Mouse (Mus musculus): ENCODE measurements around the gene Ston1. TPM values are rescaled to one million over a fixed set of nuclear protein-coding genes. Genes with fewer than 3 reads are reported as not detected.

Gene Ston1
- polyA plus RNA-seq, 1 experiment, result 34.6 TPM

- TF ChIP-seq MAX (IDR thresholded peaks at IDR 0.05) (no peak), CEBPB (IDR thresholded peaks at IDR 0.05; ENCODE audit: low read depth) (no peak), FOSL1 (IDR thresholded peaks at IDR 0.05; ENCODE audit: insufficient read depth, low read length, poor library complexity, severe bottlenecking) (no peak), USF1 (IDR thresholded peaks at IDR 0.05; ENCODE audit: low read depth) (no peak), MYOG (IDR thresholded peaks at IDR 0.05; ENCODE audit: control insufficient read depth, extremely low read depth, insufficient read length) (no peak), CTCF (IDR thresholded peaks at IDR 0.05; ENCODE audit: control insufficient read depth, insufficient read depth, insufficient read length) (no peak), MYOD1 (IDR thresholded peaks at IDR 0.05; ENCODE audit: control insufficient read depth, insufficient read length, low read depth) (no peak)
- H3K4me3 ChIP-seq (ENCODE audit: insufficient read depth, poor library complexity, severe bottlenecking), result no peak overlapping the region
- no peaks in the 10 kb centered on the region for H3K27me3 ChIP-seq (ENCODE audit: control insufficient read depth, insufficient read depth, insufficient read length)
- H3K79me2 ChIP-seq (ENCODE audit: control insufficient read depth, insufficient read depth), result no peaks in the 10 kb centered on the region
- H3K36me3 ChIP-seq (ENCODE audit: control insufficient read depth, insufficient read depth), result no peaks in the 10 kb centered on the region
- H3K79me3 ChIP-seq (ENCODE audit: low read depth), result no peaks in the 10 kb centered on the region
- H3ac ChIP-seq (ENCODE audit: control insufficient read depth, insufficient read length, low read depth), result no peak overlapping the region
These were observed 68.6 kb downstream of the Ston1 start for GRCm38 (mm10) chr17:88666076-88666475.

- no peak for TF ChIP-seq CTCF (IDR thresholded peaks at IDR 0.05; ENCODE audit: control insufficient read depth, insufficient read depth, insufficient read length)
- TF ChIP-seq USF1 (IDR thresholded peaks at IDR 0.05; ENCODE audit: low read depth), result no peak
- no peak for TF ChIP-seq MYOD1 (IDR thresholded peaks at IDR 0.05; ENCODE audit: control insufficient read depth, insufficient read length, low read depth)
- TF ChIP-seq CEBPB (IDR thresholded peaks at IDR 0.05; ENCODE audit: low read depth), result no peak
- TF ChIP-seq MAX (IDR thresholded peaks at IDR 0.05), result no peak
- TF ChIP-seq MYOG (IDR thresholded peaks at IDR 0.05; ENCODE audit: control insufficient read depth, extremely low read depth, insufficient read length), result no peak
- TF ChIP-seq FOSL1 (IDR thresholded peaks at IDR 0.05; ENCODE audit: insufficient read depth, low read length, poor library complexity, severe bottlenecking), result no peak
- no peak within 1 kb of the TSS for H3ac ChIP-seq (ENCODE audit: control insufficient read depth, insufficient read length, low read depth)
- no peak within 1 kb of the TSS for H3K4me3 ChIP-seq (ENCODE audit: insufficient read depth, poor library complexity, severe bottlenecking)
These were observed 71.0 kb downstream of the Ston1 start, which contains the start of gene Gtf2a1l for GRCm38 (mm10) chr17:88668452-88668851. Gene Gtf2a1l, plus strand, starts transcription at chr17:88668660.

GRCm38 (mm10) chr17:88669921-88670320 is 72.4 kb downstream of the Ston1 start:
- H3K79me3 ChIP-seq (ENCODE audit: low read depth), result no peaks in the 10 kb centered on the region
- no peak overlapping the region for H3ac ChIP-seq (ENCODE audit: control insufficient read depth, insufficient read length, low read depth)
- H3K36me3 ChIP-seq (ENCODE audit: control insufficient read depth, insufficient read depth), result no peaks in the 10 kb centered on the region
- no peaks in the 10 kb centered on the region for H3K27me3 ChIP-seq (ENCODE audit: control insufficient read depth, insufficient read depth, insufficient read length)
- H3K4me3 ChIP-seq (ENCODE audit: insufficient read depth, poor library complexity, severe bottlenecking), result no peak overlapping the region
- H3K79me2 ChIP-seq (ENCODE audit: control insufficient read depth, insufficient read depth), result no peaks in the 10 kb centered on the region
- TF ChIP-seq MYOD1 (IDR thresholded peaks at IDR 0.05; ENCODE audit: control insufficient read depth, insufficient read length, low read depth) (no peak), CEBPB (IDR thresholded peaks at IDR 0.05; ENCODE audit: low read depth) (no peak), CTCF (IDR thresholded peaks at IDR 0.05; ENCODE audit: control insufficient read depth, insufficient read depth, insufficient read length) (no peak), MAX (IDR thresholded peaks at IDR 0.05) (no peak), FOSL1 (IDR thresholded peaks at IDR 0.05; ENCODE audit: insufficient read depth, low read length, poor library complexity, severe bottlenecking) (no peak), MYOG (IDR thresholded peaks at IDR 0.05; ENCODE audit: control insufficient read depth, extremely low read depth, insufficient read length) (no peak), USF1 (IDR thresholded peaks at IDR 0.05; ENCODE audit: low read depth) (no peak)

More at GRCm38 (mm10) chr17:88668452-88668851, 71.0 kb downstream of the Ston1 start, which contains the start of gene Gtf2a1l:
- no peaks in the 10 kb centered on the region for H3K36me3 ChIP-seq (ENCODE audit: control insufficient read depth, insufficient read depth)
- H3K79me3 ChIP-seq (ENCODE audit: low read depth), result no peaks in the 10 kb centered on the region
- H3K79me2 ChIP-seq (ENCODE audit: control insufficient read depth, insufficient read depth), result no peaks in the 10 kb centered on the region
- no peaks in the 10 kb centered on the region for H3K27me3 ChIP-seq (ENCODE audit: control insufficient read depth, insufficient read depth, insufficient read length)

DNA sequence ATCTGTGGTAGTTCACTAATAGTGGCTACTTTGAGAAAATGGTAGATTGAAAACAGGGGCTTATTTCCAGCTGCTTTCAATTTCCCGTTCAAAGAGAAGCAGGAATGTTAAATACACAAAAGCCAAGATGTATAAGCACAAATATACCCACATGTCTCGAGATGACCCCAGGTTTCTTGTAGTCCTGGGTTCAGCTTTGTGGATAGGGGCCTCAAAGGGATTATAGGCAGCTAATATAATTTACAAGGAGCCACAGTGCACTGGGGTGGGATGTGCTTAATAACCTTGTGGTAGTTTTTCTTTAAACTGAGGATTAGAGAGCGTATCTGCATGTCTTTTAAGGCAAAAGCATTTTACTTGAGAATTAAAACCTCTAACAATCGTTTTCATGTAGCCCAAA is 73.3 kb downstream of the Ston1 start:
- Histone ChIP-seq H3K27me3 (ENCODE audit: control insufficient read depth, insufficient read depth, insufficient read length) (no peaks in the 10 kb centered on the region), H3K79me2 (ENCODE audit: control insufficient read depth, insufficient read depth) (no peaks in the 10 kb centered on the region), H3ac (ENCODE audit: control insufficient read depth, insufficient read length, low read depth) (no peak overlapping the region), H3K4me3 (ENCODE audit: insufficient read depth, poor library complexity, severe bottlenecking) (no peak overlapping the region), H3K36me3 (ENCODE audit: control insufficient read depth, insufficient read depth) (no peaks in the 10 kb centered on the region), H3K79me3 (ENCODE audit: low read depth) (no peaks in the 10 kb centered on the region)
- TF ChIP-seq MYOD1 (IDR thresholded peaks at IDR 0.05; ENCODE audit: control insufficient read depth, insufficient read length, low read depth) (no peak), CTCF (IDR thresholded peaks at IDR 0.05; ENCODE audit: control insufficient read depth, insufficient read depth, insufficient read length) (no peak), USF1 (IDR thresholded peaks at IDR 0.05; ENCODE audit: low read depth) (no peak), MYOG (IDR thresholded peaks at IDR 0.05; ENCODE audit: control insufficient read depth, extremely low read depth, insufficient read length) (no peak), CEBPB (IDR thresholded peaks at IDR 0.05; ENCODE audit: low read depth) (no peak), MAX (IDR thresholded peaks at IDR 0.05) (no peak), FOSL1 (IDR thresholded peaks at IDR 0.05; ENCODE audit: insufficient read depth, low read length, poor library complexity, severe bottlenecking) (no peak)

- H3K4me3 ChIP-seq (ENCODE audit: insufficient read depth, poor library complexity, severe bottlenecking), result no peak overlapping the region
- H3K36me3 ChIP-seq (ENCODE audit: control insufficient read depth, insufficient read depth), result no peaks in the 10 kb centered on the region
These were observed 78.1 kb downstream of the Ston1 start for GRCm38 (mm10) chr17:88675310-88676309.

More at GRCm38 (mm10) chr17:88675310-88676309, 78.1 kb downstream of the Ston1 start:
- H3K27me3 ChIP-seq (ENCODE audit: control insufficient read depth, insufficient read depth, insufficient read length), result no peaks in the 10 kb centered on the region
- H3K79me2 ChIP-seq (ENCODE audit: control insufficient read depth, insufficient read depth), result no peaks in the 10 kb centered on the region
- no peak overlapping the region for H3ac ChIP-seq (ENCODE audit: control insufficient read depth, insufficient read length, low read depth)
- H3K79me3 ChIP-seq (ENCODE audit: low read depth), result no peaks in the 10 kb centered on the region
- TF ChIP-seq FOSL1 (IDR thresholded peaks at IDR 0.05; ENCODE audit: insufficient read depth, low read length, poor library complexity, severe bottlenecking) (no peak), MAX (IDR thresholded peaks at IDR 0.05) (no peak), CEBPB (IDR thresholded peaks at IDR 0.05; ENCODE audit: low read depth) (no peak), CTCF (IDR thresholded peaks at IDR 0.05; ENCODE audit: control insufficient read depth, insufficient read depth, insufficient read length) (no peak), MYOD1 (IDR thresholded peaks at IDR 0.05; ENCODE audit: control insufficient read depth, insufficient read length, low read depth) (no peak), MYOG (IDR thresholded peaks at IDR 0.05; ENCODE audit: control insufficient read depth, extremely low read depth, insufficient read length) (no peak), USF1 (IDR thresholded peaks at IDR 0.05; ENCODE audit: low read depth) (no peak)

Data from C2C12 (cell line).